Mouse (Mus musculus): Measurements from ENCODE around the gene Dner. TPM values are rescaled to one million over a fixed set of nuclear protein-coding genes. Genes with fewer than 3 reads are reported as not detected.
"Not testable (repeated sequence)": the region's sequence is repeated elsewhere in the genome, so short reads cannot be mapped to it uniquely, and the experiment has no call there.

Dner gene
- polyA plus RNA-seq, 1 experiment from 2014 or later: 0.09 TPM

GRCm38 (mm10) chr1:84361389-84361788, 334.6 kb downstream of the Dner start:
- H3K36me3 ChIP-seq (replicated peaks): no peaks in the 10 kb centered on the region
- H3K27me3 ChIP-seq: no peaks in the 10 kb centered on the region
- no peaks in the 10 kb centered on the region for H3K9me3 ChIP-seq (replicated peaks)
- H3K4me1 ChIP-seq (replicated peaks): no peaks in the 10 kb centered on the region
- H3K9ac ChIP-seq: no peak overlapping the region
- no peak overlapping the region for H3K4me2 ChIP-seq
- H3K27ac ChIP-seq (replicated peaks): no peak overlapping the region
- H3K4me3 ChIP-seq (replicated peaks): no peak overlapping the region
- no peak for ATAC-seq (ENCODE audit: insufficient read depth)
- 36% methylated on average over 3 of the region's 3 CpGs for WGBS (ENCODE audit: insufficient replicate concordance)

GRCm38 (mm10) chr1:84359611-84360500, 336.2 kb downstream of the Dner start:
- Histone ChIP-seq H3K36me3 (replicated peaks) (no peaks in the 10 kb centered on the region), H3K27me3 (no peaks in the 10 kb centered on the region), H3K4me3 (replicated peaks) (no peak overlapping the region), H3K9me3 (replicated peaks) (no peaks in the 10 kb centered on the region), H3K27ac (replicated peaks) (no peak overlapping the region), H3K4me2 (no peak overlapping the region), H3K9ac (no peak overlapping the region), H3K4me1 (replicated peaks) (no peaks in the 10 kb centered on the region)
- 52% methylated on average over 6 of the region's 6 CpGs for WGBS (ENCODE audit: insufficient replicate concordance)
- ATAC-seq (ENCODE audit: insufficient read depth): no peak

GRCm38 (mm10) chr1:84357216-84357615, 338.8 kb downstream of the Dner start:
- Histone ChIP-seq H3K4me2 (no peak overlapping the region), H3K27ac (replicated peaks) (no peak overlapping the region), H3K9ac (no peak overlapping the region), H3K4me3 (replicated peaks) (no peak overlapping the region), H3K27me3 (no peaks in the 10 kb centered on the region), H3K4me1 (replicated peaks) (no peaks in the 10 kb centered on the region), H3K9me3 (replicated peaks) (no peaks in the 10 kb centered on the region), H3K36me3 (replicated peaks) (no peaks in the 10 kb centered on the region)
- ATAC-seq (ENCODE audit: insufficient read depth): no peak
- WGBS (ENCODE audit: insufficient replicate concordance): 67% methylated on average over 5 of the region's 5 CpGs

GRCm38 (mm10) chr1:84350262-84350661, 345.8 kb downstream of the Dner start:
- Histone ChIP-seq H3K27ac (replicated peaks) (no peak overlapping the region), H3K36me3 (replicated peaks) (no peaks in the 10 kb centered on the region), H3K9me3 (replicated peaks) (no peaks in the 10 kb centered on the region), H3K4me3 (replicated peaks) (no peak overlapping the region), H3K4me2 (no peak overlapping the region), H3K4me1 (replicated peaks) (no peaks in the 10 kb centered on the region), H3K9ac (no peak overlapping the region), H3K27me3 (no peaks in the 10 kb centered on the region)
- 56% methylated on average over 2 of the region's 2 CpGs for WGBS (ENCODE audit: insufficient replicate concordance)
- no peak for ATAC-seq (ENCODE audit: insufficient read depth)

- ATAC-seq (ENCODE audit: insufficient read depth): no peak
- H3K4me1 ChIP-seq (replicated peaks): no peaks in the 10 kb centered on the region
Measured at GRCm38 (mm10) chr1:84347796-84348476, 348.1 kb downstream of the Dner start.

GRCm38 (mm10) chr1:84332797-84333196, 363.2 kb downstream of the Dner start:
- not testable (repeated sequence) for H3K27me3 ChIP-seq; H3K9me3 ChIP-seq (replicated peaks)

More at GRCm38 (mm10) chr1:84347796-84348476, 348.1 kb downstream of the Dner start:
- H3K4me2 ChIP-seq: no peak overlapping the region
- H3K36me3 ChIP-seq (replicated peaks): no peaks in the 10 kb centered on the region
- H3K9ac ChIP-seq: no peak overlapping the region
- no peak overlapping the region for H3K27ac ChIP-seq (replicated peaks)
- H3K4me3 ChIP-seq (replicated peaks): no peak overlapping the region
- H3K9me3 ChIP-seq (replicated peaks): no peaks in the 10 kb centered on the region
- whole genome bisulfite sequencing (ENCODE audit: insufficient replicate concordance): 31% methylated on average over 3 of the region's 3 CpGs
- H3K27me3 ChIP-seq: no peaks in the 10 kb centered on the region

GRCm38 (mm10) chr1:84331861-84332260, 364.2 kb downstream of the Dner start:
- not testable (repeated sequence) for H3K36me3 ChIP-seq (replicated peaks); H3K4me3 ChIP-seq (replicated peaks); ATAC-seq (ENCODE audit: insufficient read depth); H3K9ac ChIP-seq; H3K4me2 ChIP-seq; H3K27me3 ChIP-seq; H3K9me3 ChIP-seq (replicated peaks); H3K27ac ChIP-seq (replicated peaks); H3K4me1 ChIP-seq (replicated peaks)
- WGBS (ENCODE audit: insufficient replicate concordance): 70% methylated on average over 12 of the region's 12 CpGs

More at GRCm38 (mm10) chr1:84332797-84333196, 363.2 kb downstream of the Dner start:
- H3K36me3 ChIP-seq (replicated peaks); H3K4me1 ChIP-seq (replicated peaks); H3K27ac ChIP-seq (replicated peaks); H3K9ac ChIP-seq; ATAC-seq (ENCODE audit: insufficient read depth); H3K4me2 ChIP-seq; H3K4me3 ChIP-seq (replicated peaks): not testable (repeated sequence)
- WGBS (ENCODE audit: insufficient replicate concordance): 60% methylated on average over 3 of the region's 3 CpGs

- H3K9ac ChIP-seq: no peak overlapping the region
- H3K27me3 ChIP-seq: no peaks in the 10 kb centered on the region
- H3K4me2 ChIP-seq: no peak overlapping the region
- H3K4me1 ChIP-seq (replicated peaks): no peaks in the 10 kb centered on the region
- no peak overlapping the region for H3K27ac ChIP-seq (replicated peaks)
- 51% methylated on average over 3 of the region's 3 CpGs for WGBS (ENCODE audit: insufficient replicate concordance)
- no peak overlapping the region for H3K4me3 ChIP-seq (replicated peaks)
- H3K36me3 ChIP-seq (replicated peaks): no peaks in the 10 kb centered on the region
- no peak for ATAC-seq (ENCODE audit: insufficient read depth)
- no peaks in the 10 kb centered on the region for H3K9me3 ChIP-seq (replicated peaks)
Measured at GRCm38 (mm10) chr1:84325309-84325708, 370.7 kb downstream of the Dner start.

- Histone ChIP-seq H3K27ac (replicated peaks) (no peak overlapping the region), H3K4me1 (replicated peaks) (no peaks in the 10 kb centered on the region), H3K9ac (no peak overlapping the region), H3K9me3 (replicated peaks) (no peaks in the 10 kb centered on the region), H3K4me3 (replicated peaks) (no peak overlapping the region), H3K4me2 (no peak overlapping the region), H3K36me3 (replicated peaks) (no peaks in the 10 kb centered on the region), H3K27me3 (no peaks in the 10 kb centered on the region)
- ATAC-seq (ENCODE audit: insufficient read depth): no peak
- 46% methylated on average over 4 of the region's 4 CpGs for WGBS (ENCODE audit: insufficient replicate concordance)
Measured at GRCm38 (mm10) chr1:84321327-84321726, 374.7 kb downstream of the Dner start.
